In the genomic region with DNA sequence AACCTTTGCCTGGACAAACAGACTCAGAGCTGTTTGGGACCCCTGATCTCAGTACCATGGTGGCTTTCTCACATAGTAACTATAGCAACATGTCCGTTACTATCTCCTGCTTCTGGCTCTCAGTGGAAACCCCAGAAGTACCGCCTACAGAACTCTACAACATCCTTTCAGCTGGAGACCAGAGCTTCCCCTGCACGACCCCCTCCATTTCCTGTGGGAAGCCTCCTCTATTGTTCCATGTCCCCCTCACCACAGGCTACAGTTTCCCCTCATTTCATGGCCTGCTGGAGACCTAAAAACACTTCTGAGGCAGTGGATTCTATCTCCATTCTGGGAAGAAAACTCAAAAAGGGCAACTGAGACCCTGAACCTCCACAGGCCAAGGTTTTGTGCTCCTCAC, we compare ENCODE assay signal across 20 mouse cellular contexts. TPM values are rescaled to one million over a fixed set of nuclear protein-coding genes. Genes with fewer than 3 reads are reported as not detected.
A peak's percentile ranks its signal among the peaks of the same experiment; 100 is the strongest.
DNase-seq lines count a peak whose midpoint lies in the region; ATAC-seq and TF ChIP-seq lines count a peak whose summit lies in the region.
"Had no signal": no experiment of that assay in that cellular context is flagged by ENCODE, and none has a peak within 500 bp of the region (broad histone marks: within the 10 kb centered on the region; RNA-seq: fewer than 3 reads in every experiment).

No protein-coding gene starts in this region.

- peak; percentile 37; the same call in 1 of the 2 replicates for TF ChIP-seq POLR2A in heart, adult 2 months (IDR thresholded peaks at IDR 0.05; ENCODE audit: insufficient read depth, low read depth, low read length)

- no peaks in the 10 kb centered on the region for H3K9me3 ChIP-seq in hindbrain, embryonic 14.5 days (ENCODE audit: control insufficient read depth, low read length)
- no peaks in the 10 kb centered on the region for H3K9me3 ChIP-seq in hindbrain, embryonic 12.5 days (replicated peaks)
- no peaks in the 10 kb centered on the region for H3K9me3 ChIP-seq in midbrain, embryonic 11.5 days (ENCODE audit: control insufficient read depth, low read length)
- H3K9me3 ChIP-seq in midbrain, embryonic 16.5 days (replicated peaks; ENCODE audit: control insufficient read depth, low read length, poor library complexity, severe bottlenecking), result no peaks in the 10 kb centered on the region
- H3K9me3 ChIP-seq: forebrain, embryonic 13.5 days; limb, embryonic 15.5 days had no signal

- peak overlapping the region; percentile 51 for H3K27ac ChIP-seq in heart, adult 2 months
- H3K27ac ChIP-seq in hindbrain, embryonic 14.5 days, result peak overlapping the region; percentile 14; the same call in 1 of the 2 replicates
- no peak overlapping the region for H3K27ac ChIP-seq in hindbrain, embryonic 12.5 days
- no peak overlapping the region for H3K27ac ChIP-seq in midbrain, embryonic 11.5 days (ENCODE audit: low read depth, low read length)
- H3K27ac ChIP-seq in midbrain, embryonic 16.5 days (ENCODE audit: low read length), result no peak overlapping the region
- H3K27ac ChIP-seq: forebrain, embryonic 13.5 days; limb, embryonic 15.5 days had no signal

- H3K9ac ChIP-seq in heart, adult 2 months (ENCODE audit: low read depth, low read length), result no peak overlapping the region
- no peak overlapping the region for H3K9ac ChIP-seq in hindbrain, embryonic 14.5 days
- H3K9ac ChIP-seq in hindbrain, embryonic 12.5 days, result no peak overlapping the region
- no peak overlapping the region for H3K9ac ChIP-seq in midbrain, embryonic 11.5 days (ENCODE audit: low read length)
- no peak overlapping the region for H3K9ac ChIP-seq in midbrain, embryonic 16.5 days (ENCODE audit: low read depth, low read length)
- H3K9ac ChIP-seq: forebrain, embryonic 13.5 days; limb, embryonic 15.5 days had no signal

- no peak for TF ChIP-seq EP300 in heart, adult 2 months (IDR thresholded peaks at IDR 0.05; ENCODE audit: insufficient read depth, low read depth, low read length)

- no peak for TF ChIP-seq CTCF in heart, adult 2 months (IDR thresholded peaks at IDR 0.05)

- intact Hi-C loops in heart, adult 2 months (cut with DNase I), result no loop called here
- intact Hi-C loops in heart, postnatal 14 days (cut with DNase I), result no loop called here

- H3K36me3 ChIP-seq in heart, adult 2 months (ENCODE audit: control insufficient read depth, insufficient read depth, low read length), result peaks cover 15% of the 10 kb centered on the region
- no peaks in the 10 kb centered on the region for H3K36me3 ChIP-seq in hindbrain, embryonic 14.5 days (replicated peaks; ENCODE audit: control insufficient read depth, insufficient read depth)
- H3K36me3 ChIP-seq in hindbrain, embryonic 12.5 days, result no peaks in the 10 kb centered on the region
- H3K36me3 ChIP-seq in midbrain, embryonic 11.5 days (ENCODE audit: control insufficient read depth, insufficient read depth, low read length), result no peaks in the 10 kb centered on the region
- no peaks in the 10 kb centered on the region for H3K36me3 ChIP-seq in midbrain, embryonic 16.5 days (ENCODE audit: control insufficient read depth, insufficient read depth, low read length)
- H3K36me3 ChIP-seq: limb, embryonic 15.5 days had no signal

- no peaks in the 10 kb centered on the region for H3K79me2 ChIP-seq in heart, adult 2 months (replicated peaks; ENCODE audit: control insufficient read depth, insufficient read depth, low read length)

- H3K4me3 ChIP-seq in heart, adult 2 months, result no peak overlapping the region
- no peak overlapping the region for H3K4me3 ChIP-seq in hindbrain, embryonic 14.5 days (replicated peaks; ENCODE audit: low read length)
- H3K4me3 ChIP-seq in hindbrain, embryonic 12.5 days, result no peak overlapping the region
- no peak overlapping the region for H3K4me3 ChIP-seq in midbrain, embryonic 11.5 days (ENCODE audit: low read depth, low read length)
- H3K4me3 ChIP-seq in midbrain, embryonic 16.5 days (ENCODE audit: low read depth, low read length), result no peak overlapping the region
- H3K4me3 ChIP-seq: forebrain, embryonic 13.5 days; limb, embryonic 15.5 days had no signal

- ATAC-seq in hindbrain, embryonic 14.5 days (ENCODE audit: low FRiP score), result no peak
- ATAC-seq in hindbrain, embryonic 12.5 days (ENCODE audit: low FRiP score), result no peak
- ATAC-seq in midbrain, embryonic 11.5 days (ENCODE audit: low FRiP score), result no peak
- ATAC-seq in midbrain, embryonic 16.5 days, result no peak
- 0 out of 2 replicates have a peak, but pooled peaks have one; percentile 29 for ATAC-seq in common myeloid progenitor, adult 5-6 weeks (replicated peaks; ENCODE audit: low read depth, poor library complexity, severe bottlenecking)
- ATAC-seq: forebrain, embryonic 13.5 days had no signal

- no peak for DNase-seq in heart, adult 2 months
- DNase-seq in heart, postnatal 14 days, result no peak
- DNase-seq in hindbrain, embryonic 14.5 days (ENCODE audit: low spot score), result no peak
- DNase-seq in midbrain, embryonic 11.5 days (ENCODE audit: low spot score, missing footprints), result peak; percentile 67
- DNase-seq in spleen, adult 12 weeks (ENCODE audit: low spot score), result no peak
- DNase-seq: adrenal gland, adult 2 months; cerebellum, adult 11 months; cerebellum, postnatal 14 days; kidney, adult 18-20 months; kidney, postnatal 4 days; layer of hippocampus, postnatal 36 days; midbrain, embryonic 14.5 days had no signal

- peaks cover 38% of the 10 kb centered on the region for H3K4me1 ChIP-seq in heart, adult 2 months (ENCODE audit: control insufficient read depth, insufficient read depth, low read length)
- H3K4me1 ChIP-seq in hindbrain, embryonic 14.5 days (replicated peaks; ENCODE audit: control insufficient read depth, insufficient read depth, low read length), result no peaks in the 10 kb centered on the region
- H3K4me1 ChIP-seq in hindbrain, embryonic 12.5 days, result peaks cover 4% of the 10 kb centered on the region; the same call in 1 of the 2 replicates
- H3K4me1 ChIP-seq in midbrain, embryonic 11.5 days (ENCODE audit: control insufficient read depth, insufficient read depth, low read length), result no peaks in the 10 kb centered on the region
- no peaks in the 10 kb centered on the region for H3K4me1 ChIP-seq in midbrain, embryonic 16.5 days (ENCODE audit: control insufficient read depth, insufficient read depth, low read length)
- H3K4me1 ChIP-seq: forebrain, embryonic 13.5 days; limb, embryonic 15.5 days had no signal

- 44% methylated on average over 3 of the region's 3 CpGs for WGBS in heart, adult 2 months
- 32% methylated on average over 3 of the region's 3 CpGs for WGBS in hindbrain, embryonic 14.5 days
- 23% methylated on average over 3 of the region's 3 CpGs for WGBS in hindbrain, embryonic 12.5 days
- WGBS in midbrain, embryonic 11.5 days, result 33% methylated on average over 3 of the region's 3 CpGs
- 26% methylated on average over 3 of the region's 3 CpGs for WGBS in midbrain, embryonic 16.5 days

- no peaks in the 10 kb centered on the region for H3K27me3 ChIP-seq in heart, adult 2 months (ENCODE audit: control insufficient read depth, insufficient read depth, low read length)
- no peaks in the 10 kb centered on the region for H3K27me3 ChIP-seq in hindbrain, embryonic 14.5 days (ENCODE audit: control insufficient read depth, insufficient read depth, low read length)
- no peaks in the 10 kb centered on the region for H3K27me3 ChIP-seq in hindbrain, embryonic 12.5 days
- H3K27me3 ChIP-seq in midbrain, embryonic 11.5 days (ENCODE audit: control insufficient read depth, insufficient read depth, low read length), result no peaks in the 10 kb centered on the region
- H3K27me3 ChIP-seq in midbrain, embryonic 16.5 days (ENCODE audit: control insufficient read depth, insufficient read depth, low read depth, low read length), result no peaks in the 10 kb centered on the region
- H3K27me3 ChIP-seq: forebrain, embryonic 13.5 days; limb, embryonic 15.5 days had no signal

- H3K4me2 ChIP-seq in hindbrain, embryonic 14.5 days (replicated peaks), result no peak overlapping the region
- no peak overlapping the region for H3K4me2 ChIP-seq in hindbrain, embryonic 12.5 days (replicated peaks)
- no peak overlapping the region for H3K4me2 ChIP-seq in midbrain, embryonic 11.5 days
- H3K4me2 ChIP-seq in midbrain, embryonic 16.5 days (ENCODE audit: low read length), result no peak overlapping the region
- H3K4me2 ChIP-seq: forebrain, embryonic 13.5 days; limb, embryonic 15.5 days had no signal

RNA-seq across cellular contexts. Expression of gene Slco2b1, which starts 18.7 kb away (rescaled TPM):
- total RNA-seq in heart, adult 2 months (2021), result 10 to 100 TPM in 1 of 2 experiments, 1 to 10 TPM in 1; 8.5 to 10.1 TPM
- 11.7 and 14.4 TPM in 2 replicates for polyA plus RNA-seq in heart, adult 2 months (2012; rRNA removed)
- total RNA-seq in heart, postnatal 14 days (2021), result 10 to 100 TPM in 1 of 2 experiments, 1 to 10 TPM in 1; 8.8 to 11.4 TPM
- polyA plus RNA-seq in hindbrain, embryonic 14.5 days (2014; fragmentation: Nextera tagmentation; extraction: Ambion mirVana), result 7.7 and 8.4 TPM in 2 replicates
- 3.2 and 3.8 TPM in 2 replicates for polyA plus RNA-seq in hindbrain, embryonic 12.5 days (2016; fragmentation: Nextera tagmentation; extraction: Ambion mirVana)
- polyA plus RNA-seq in midbrain, embryonic 11.5 days (2014; fragmentation: Nextera tagmentation; extraction: Ambion mirVana), result 2.3 and 2.5 TPM in 2 replicates
- polyA plus RNA-seq in midbrain, embryonic 16.5 days (2015; fragmentation: Nextera tagmentation; extraction: Ambion mirVana), result 5.9 and 6.5 TPM in 2 replicates
- total RNA-seq in common myeloid progenitor, adult 5-6 weeks (2017), result 0.09 and 0.53 TPM in 2 replicates

RNA-seq across cellular contexts. Expression of gene Olfr520, which starts 37.7 kb away (rescaled TPM):
- not detected for total RNA-seq in heart, adult 2 months (2021)
- not detected in 2 replicates for polyA plus RNA-seq in heart, adult 2 months (2012; rRNA removed)
- total RNA-seq in heart, postnatal 14 days (2021), result under 1 TPM in 1 of 2 experiments, not detected in 1; 0.38 TPM
- polyA plus RNA-seq in hindbrain, embryonic 14.5 days (2014; fragmentation: Nextera tagmentation; extraction: Ambion mirVana), result not detected in 2 replicates
- polyA plus RNA-seq in hindbrain, embryonic 12.5 days (2016; fragmentation: Nextera tagmentation; extraction: Ambion mirVana), result not detected in 2 replicates
- polyA plus RNA-seq in midbrain, embryonic 11.5 days (2014; fragmentation: Nextera tagmentation; extraction: Ambion mirVana), result not detected in 2 replicates
- polyA plus RNA-seq in midbrain, embryonic 16.5 days (2015; fragmentation: Nextera tagmentation; extraction: Ambion mirVana), result not detected in 2 replicates
- total RNA-seq in common myeloid progenitor, adult 5-6 weeks (2017), result not detected in 2 replicates
- total RNA-seq: adrenal gland, adult 2 months; CH12.LX; left cerebral cortex, postnatal 25 days had no signal
- polyA plus RNA-seq: adrenal gland, adult 2 months; forebrain, embryonic 13.5 days; limb, embryonic 15.5 days; liver, embryonic 16.5 days; midbrain, embryonic 14.5 days had no signal

Comparison
In these comparisons a context has a peak if more than half of its experiments do, and no peak if none do; other contexts are left out.
1. H3K27ac ChIP-seq: peak in heart, adult 2 months (single experiment) and hindbrain, embryonic 14.5 days (single experiment); none in hindbrain, embryonic 12.5 days (single experiment), midbrain, embryonic 11.5 days (single experiment) and midbrain, embryonic 16.5 days (single experiment).